Mouse (Mus musculus) stomach, postnatal 0 days (tissue): ENCODE measurements around the gene 2310011J03Rik.

Source experiments
- CTCF ChIP-seq: IDR thresholded peaks from 2 replicates; pipeline ENCODE4 v1.5.1; 2016; ENCODE audit warnings: antibody characterized with exemption, low read depth, mild to moderate bottlenecking, moderate library complexity
- EP300 ChIP-seq: optimal IDR thresholded peaks from 2 replicates; pipeline ENCODE3; 2016; ENCODE audit warnings: antibody characterized with exemption

DNA sequence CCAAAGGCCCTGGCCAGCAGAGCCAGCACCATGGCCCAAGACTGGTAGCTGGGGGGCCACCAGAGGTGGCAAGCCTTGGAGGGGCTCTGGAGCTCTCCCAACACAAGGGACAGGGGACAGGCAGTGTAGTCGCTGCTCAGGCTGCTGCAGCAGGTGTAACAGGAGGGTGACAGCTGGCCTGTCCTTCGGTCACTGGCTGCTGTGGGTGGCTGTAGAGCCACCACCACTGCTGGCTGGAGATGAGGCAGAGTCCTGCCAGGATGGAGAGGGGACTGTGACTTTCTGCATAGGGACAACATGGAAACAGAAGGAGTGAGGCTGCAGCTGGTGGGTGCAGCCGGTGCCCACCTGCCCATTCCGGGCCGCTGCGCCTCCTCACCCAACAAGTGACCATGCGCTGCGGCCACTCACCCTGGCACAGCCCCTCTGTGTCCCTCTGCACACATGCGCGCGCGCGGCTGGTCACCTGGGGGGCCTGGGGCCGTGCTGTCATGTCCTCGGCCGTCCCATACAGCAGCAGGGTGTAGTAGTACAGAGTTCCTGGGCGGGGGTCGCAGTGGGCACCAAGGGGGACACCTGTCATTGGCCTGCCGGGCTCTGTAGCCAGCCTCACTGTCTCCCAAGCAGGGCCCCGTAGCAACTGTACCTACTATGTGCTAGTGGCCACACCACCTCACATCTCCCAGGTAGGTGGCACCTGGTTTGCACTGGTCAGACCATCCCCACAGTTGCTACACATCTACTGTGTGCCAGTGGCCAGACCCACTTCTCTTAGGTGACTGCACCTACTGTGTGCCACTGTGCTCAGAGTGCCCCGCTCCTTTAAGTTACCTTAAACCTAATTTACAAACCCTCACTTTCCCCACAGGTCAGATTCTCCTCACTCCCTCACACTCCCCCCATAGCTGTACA is 1.6 kb upstream of the 2310011J03Rik start:
- no peak for TF ChIP-seq CTCF
- no peak for TF ChIP-seq EP300
